Mouse (Mus musculus) bone marrow, adult 2 months (tissue): Measurements from ENCODE around the gene Prss57. TPM values are rescaled to one million over a fixed set of nuclear protein-coding genes. Genes with fewer than 3 reads are reported as not detected.

Experiments
- H3K27ac ChIP-seq: fragments of 200-500 bp; 2 replicates; pipeline ENCODE4 v1.5.1; 2012; ENCODE audit warnings: low read depth, mild to moderate bottlenecking, control low read depth, inconsistent platforms, low read length; ENCODE audit not compliant: control insufficient read depth, poor library complexity, insufficient read depth
- H3K4me1 ChIP-seq: fragments of 200-500 bp; 2 replicates; pipeline ENCODE4 v1.6.1; 2011; ENCODE audit warnings: low read length; ENCODE audit not compliant: control insufficient read depth, insufficient read depth
- H3K4me3 ChIP-seq: fragments of 200-500 bp; replicated peaks from 2 replicates; pipeline ENCODE3; 2011; ENCODE audit warnings: mild to moderate bottlenecking, low read depth, low read length, control low read depth; ENCODE audit not compliant: control insufficient read depth
- CTCF ChIP-seq: fragments of 200-500 bp; IDR thresholded peaks from 2 replicates; pipeline ENCODE4 v1.5.1; 2011; ENCODE audit warnings: low read length, control low read depth; ENCODE audit not compliant: control insufficient read depth, insufficient read depth
- POLR2A ChIP-seq: fragments of 200-500 bp; IDR thresholded peaks from 2 replicates; pipeline ENCODE4 v1.6.1; 2011; ENCODE audit warnings: low read depth, mild to moderate bottlenecking, control low read depth, low read length, borderline replicate concordance; ENCODE audit not compliant: control insufficient read depth
- WGBS: fragments of 180-500 bp; shearing (Covaris S2); methylation state at CpG from one replicate; pipeline ENCODE4 v1.1.7; 2018; 5-methylcytosine and 5-hydroxymethylcytosine counted together
- polyA plus RNA-seq: library from polyadenylated mRNA; stranded (reverse); fragments of >200 nt; gene quantifications from 2 replicates; pipeline ENCODE4 v1.2.4, GENCODE M21; 2011; ENCODE audit warnings: low replicate concordance; ENCODE audit not compliant: missing spikeins, insufficient read depth, insufficient read length

Gene Prss57
- polyA plus RNA-seq, 1 experiment, result 40.0 TPM

GRCm38 (mm10) chr10:79745898-79746773, 44.6 kb downstream of the Prss57 start, which contains the start of gene Polrmt:
Gene Polrmt, minus strand, starts transcription at chr10:79746581.
- 2% methylated on average over 38 of the region's 38 CpGs for WGBS
- peak within 1 kb of the TSS; percentile 73 for H3K4me3 ChIP-seq
- no peak within 1 kb of the TSS for H3K27ac ChIP-seq
- peak; percentile 33; the same call in 1 of the 2 replicates for TF ChIP-seq CTCF
- peak; percentile 64 for TF ChIP-seq POLR2A
- peaks cover 3% of the 10 kb centered on the region for H3K4me1 ChIP-seq

- WGBS, result 90% methylated on average over 3 of the region's 3 CpGs
These were observed 45.4 kb downstream of the Prss57 start for GRCm38 (mm10) chr10:79745411-79745810.

GRCm38 (mm10) chr10:79743650-79744365, 47.0 kb downstream of the Prss57 start:
- TF ChIP-seq POLR2A (no peak), CTCF (no peak)
- 90% methylated on average over 15 of the region's 15 CpGs for WGBS
- H3K4me1 ChIP-seq, result peaks cover 3% of the 10 kb centered on the region
- no peak overlapping the region for H3K4me3 ChIP-seq
- H3K27ac ChIP-seq, result no peak overlapping the region

More at GRCm38 (mm10) chr10:79745411-79745810, 45.4 kb downstream of the Prss57 start:
- peaks cover 3% of the 10 kb centered on the region for H3K4me1 ChIP-seq
- H3K27ac ChIP-seq, result no peak overlapping the region
- TF ChIP-seq POLR2A (no peak), CTCF (no peak)
- H3K4me3 ChIP-seq, result no peak overlapping the region

GRCm38 (mm10) chr10:79743161-79743560, 47.6 kb downstream of the Prss57 start:
- H3K4me1 ChIP-seq, result peaks cover 3% of the 10 kb centered on the region
- no peak for TF ChIP-seq POLR2A
- TF ChIP-seq CTCF, result no peak
- no peak overlapping the region for H3K27ac ChIP-seq
- no peak overlapping the region for H3K4me3 ChIP-seq
- 90% methylated on average over 11 of the region's 11 CpGs for whole genome bisulfite sequencing

DNA sequence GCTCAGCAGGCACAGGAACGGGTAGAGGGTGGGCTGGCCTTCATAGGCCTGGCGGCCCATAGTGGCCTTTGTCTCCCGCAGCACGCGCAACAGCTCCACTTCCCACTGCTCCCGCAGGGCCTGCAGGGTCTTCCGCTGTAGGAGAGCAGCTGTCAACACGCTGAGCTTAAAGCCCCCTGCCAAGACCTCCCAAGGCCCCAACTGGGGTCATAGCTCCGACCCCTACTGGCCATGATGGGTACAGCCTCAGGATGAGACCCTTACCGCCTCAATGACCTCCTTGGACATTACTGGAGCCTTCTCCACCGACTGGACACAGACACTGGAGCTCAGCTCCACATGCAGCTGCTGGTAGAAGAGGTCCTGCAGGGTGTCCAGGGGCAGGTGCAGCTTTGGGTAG, 49.9 kb downstream of the Prss57 start:
- WGBS, result 82% methylated on average over 11 of the region's 11 CpGs
- Histone ChIP-seq H3K4me1 (peaks cover 2% of the 10 kb centered on the region), H3K27ac (no peak overlapping the region), H3K4me3 (no peak overlapping the region)
- TF ChIP-seq CTCF (no peak), POLR2A (no peak)

- no peak for TF ChIP-seq CTCF
- no peak for TF ChIP-seq POLR2A
- WGBS, result 90% methylated on average over 28 of the region's 28 CpGs
- H3K4me1 ChIP-seq, result no peaks in the 10 kb centered on the region
- no peak overlapping the region for H3K4me3 ChIP-seq
- H3K27ac ChIP-seq, result no peak overlapping the region
These were observed 51.5 kb downstream of the Prss57 start for GRCm38 (mm10) chr10:79739234-79739633.

DNA sequence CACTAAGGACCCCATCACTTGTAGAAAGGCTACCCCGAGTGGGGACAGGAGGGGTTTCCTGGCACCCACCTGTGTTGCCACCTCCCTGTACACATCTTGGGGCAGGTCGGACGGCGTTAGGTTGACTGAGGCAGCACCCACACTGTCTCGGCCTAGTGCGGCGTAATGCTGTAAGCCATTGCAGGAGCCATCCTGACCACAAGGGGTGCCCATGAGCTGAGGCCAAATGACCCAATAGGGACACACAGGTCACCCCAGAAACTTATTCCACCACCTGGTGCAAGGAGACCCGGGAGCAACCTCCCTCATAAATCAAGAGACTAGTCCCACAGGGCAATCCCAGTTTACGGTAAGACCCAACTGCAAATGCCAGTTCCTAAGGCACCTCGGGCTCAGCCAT, 52.5 kb downstream of the Prss57 start:
- WGBS, result 93% methylated on average over 10 of the region's 10 CpGs
- Histone ChIP-seq H3K4me3 (no peak overlapping the region), H3K4me1 (no peaks in the 10 kb centered on the region), H3K27ac (no peak overlapping the region)
- TF ChIP-seq CTCF (peak; percentile 70), POLR2A (0 out of 2 replicates have a peak, but pooled peaks have one; percentile 14)

GRCm38 (mm10) chr10:79736706-79737105, 54.1 kb downstream of the Prss57 start:
- Histone ChIP-seq H3K27ac (no peak overlapping the region), H3K4me1 (no peaks in the 10 kb centered on the region), H3K4me3 (no peak overlapping the region)
- 86% methylated on average over 13 of the region's 14 CpGs for WGBS
- no peak for TF ChIP-seq CTCF
- no peak for TF ChIP-seq POLR2A
